Mouse (Mus musculus): ENCODE data around the gene Gm17660. TPM values are rescaled to one million over a fixed set of nuclear protein-coding genes. Genes with fewer than 3 reads are reported as not detected.

Gene Gm17660
- 0.38 TPM in 1 of 2 replicates, not detected in the other for polyA plus RNA-seq (2015; fragmentation: Nextera tagmentation; extraction: Ambion mirVana)

GRCm38 (mm10) chr5:104077508-104077907, at the start of gene Gm17660:
Gene Gm17660 (minus strand): TSS chr5:104077608.
- WGBS, result 91% methylated on average over 7 of the region's 7 CpGs
- H3K4me3 ChIP-seq (replicated peaks), result no peak within 1 kb of the TSS
- no peaks in the 10 kb centered on the region; the same call in 1 of the 2 replicates for H3K27me3 ChIP-seq
- no peak within 1 kb of the TSS for H3K4me2 ChIP-seq
- H3K9ac ChIP-seq, result no peak within 1 kb of the TSS
- H3K4me1 ChIP-seq, result peaks cover 8% of the 10 kb centered on the region; the same call in 1 of the 2 replicates
- no peak within 1 kb of the TSS for H3K27ac ChIP-seq
- no peaks in the 10 kb centered on the region for H3K9me3 ChIP-seq (replicated peaks)
- H3K36me3 ChIP-seq, result no peaks in the 10 kb centered on the region
- ATAC-seq (replicated peaks; ENCODE audit: low FRiP score), result no peak

- H3K9ac ChIP-seq, result no peak overlapping the region
- no peaks in the 10 kb centered on the region for H3K9me3 ChIP-seq (replicated peaks)
- H3K4me3 ChIP-seq (replicated peaks), result no peak overlapping the region
- peaks cover 12% of the 10 kb centered on the region for H3K4me1 ChIP-seq
- H3K27me3 ChIP-seq, result no peaks in the 10 kb centered on the region
- ATAC-seq (replicated peaks; ENCODE audit: low FRiP score), result no peak
- no peak overlapping the region for H3K27ac ChIP-seq
- no peaks in the 10 kb centered on the region for H3K36me3 ChIP-seq
- no peak overlapping the region for H3K4me2 ChIP-seq
- WGBS, result 80% methylated on average over 12 of the region's 12 CpGs
Measured at GRCm38 (mm10) chr5:104126561-104127320, 49.3 kb upstream of the Gm17660 start.

- 71% methylated on average over 6 of the region's 6 CpGs for WGBS
- no peak for ATAC-seq (replicated peaks; ENCODE audit: low FRiP score)
- peaks cover 12% of the 10 kb centered on the region for H3K4me1 ChIP-seq
- H3K27ac ChIP-seq, result no peak overlapping the region
- H3K36me3 ChIP-seq, result no peaks in the 10 kb centered on the region
- H3K27me3 ChIP-seq, result no peaks in the 10 kb centered on the region
- H3K4me3 ChIP-seq (replicated peaks), result no peak overlapping the region
- no peak overlapping the region for H3K9ac ChIP-seq
- no peaks in the 10 kb centered on the region for H3K9me3 ChIP-seq (replicated peaks)
- H3K4me2 ChIP-seq, result no peak overlapping the region
Measured at GRCm38 (mm10) chr5:104124016-104124658, 46.7 kb upstream of the Gm17660 start.

- ATAC-seq (replicated peaks; ENCODE audit: low FRiP score), result no peak
- 77% methylated on average over 4 of the region's 4 CpGs for WGBS
- no peak overlapping the region for H3K9ac ChIP-seq
Measured at GRCm38 (mm10) chr5:104115890-104116289, 38.5 kb upstream of the Gm17660 start.

GRCm38 (mm10) chr5:104115118-104115517, 37.7 kb upstream of the Gm17660 start:
- peak; percentile 19; the same call in 1 of the 2 replicates for ATAC-seq (replicated peaks; ENCODE audit: low FRiP score)
- Histone ChIP-seq H3K9me3 (replicated peaks) (no peaks in the 10 kb centered on the region), H3K27ac (peak overlapping the region; percentile 78), H3K4me1 (peaks cover 41% of the 10 kb centered on the region), H3K36me3 (no peaks in the 10 kb centered on the region), H3K4me2 (no peak overlapping the region), H3K27me3 (no peaks in the 10 kb centered on the region), H3K9ac (no peak overlapping the region), H3K4me3 (replicated peaks) (no peak overlapping the region)
- 60% methylated on average over 14 of the region's 14 CpGs for whole genome bisulfite sequencing

More at GRCm38 (mm10) chr5:104115890-104116289, 38.5 kb upstream of the Gm17660 start:
- Histone ChIP-seq H3K27me3 (no peaks in the 10 kb centered on the region), H3K27ac (peak overlapping the region; percentile 49; the same call in 1 of the 2 replicates), H3K36me3 (no peaks in the 10 kb centered on the region), H3K9me3 (replicated peaks) (no peaks in the 10 kb centered on the region), H3K4me3 (replicated peaks) (no peak overlapping the region), H3K4me1 (peaks cover 35% of the 10 kb centered on the region), H3K4me2 (no peak overlapping the region)

GRCm38 (mm10) chr5:104113491-104114172, 36.2 kb upstream of the Gm17660 start, which contains the start of gene Sparcl1:
Gene Sparcl1 (minus strand): TSS chr5:104113733.
- 11% methylated on average over 15 of the region's 15 CpGs for whole genome bisulfite sequencing
- peak; percentile 44; the same call in 1 of the 2 replicates for ATAC-seq (replicated peaks; ENCODE audit: low FRiP score)

GRCm38 (mm10) chr5:104112511-104112910, 35.1 kb upstream of the Gm17660 start:
- 12% methylated on average over 5 of the region's 5 CpGs for WGBS
- Histone ChIP-seq H3K36me3 (no peaks in the 10 kb centered on the region), H3K4me3 (replicated peaks) (peak overlapping the region; percentile 21), H3K4me1 (peaks cover 63% of the 10 kb centered on the region), H3K9ac (peak overlapping the region; percentile 12; the same call in 1 of the 2 replicates), H3K27ac (peak overlapping the region; percentile 86), H3K27me3 (no peaks in the 10 kb centered on the region), H3K4me2 (peak overlapping the region; percentile 49), H3K9me3 (replicated peaks) (no peaks in the 10 kb centered on the region)
- no peak for ATAC-seq (replicated peaks; ENCODE audit: low FRiP score)

More at GRCm38 (mm10) chr5:104113491-104114172, 36.2 kb upstream of the Gm17660 start, which contains the start of gene Sparcl1:
- H3K27ac ChIP-seq, result peak within 1 kb of the TSS; percentile 86
- H3K4me3 ChIP-seq (replicated peaks), result peak within 1 kb of the TSS; percentile 29
- no peaks in the 10 kb centered on the region for H3K27me3 ChIP-seq
- H3K4me1 ChIP-seq, result peaks cover 55% of the 10 kb centered on the region
- H3K36me3 ChIP-seq, result no peaks in the 10 kb centered on the region
- H3K9ac ChIP-seq, result peak within 1 kb of the TSS; percentile 28
- H3K9me3 ChIP-seq (replicated peaks), result no peaks in the 10 kb centered on the region
- peak within 1 kb of the TSS; percentile 49 for H3K4me2 ChIP-seq

GRCm38 (mm10) chr5:104112016-104112415, 34.6 kb upstream of the Gm17660 start:
- Histone ChIP-seq H3K4me3 (replicated peaks) (peak overlapping the region; percentile 21), H3K4me2 (peak overlapping the region; percentile 49), H3K4me1 (peaks cover 63% of the 10 kb centered on the region), H3K9me3 (replicated peaks) (no peaks in the 10 kb centered on the region), H3K27me3 (no peaks in the 10 kb centered on the region), H3K36me3 (no peaks in the 10 kb centered on the region), H3K27ac (peak overlapping the region; percentile 86), H3K9ac (peak overlapping the region; percentile 12; the same call in 1 of the 2 replicates)
- 6% methylated on average over 9 of the region's 9 CpGs for WGBS
- no peak for ATAC-seq (replicated peaks; ENCODE audit: low FRiP score)

GRCm38 (mm10) chr5:104110171-104110920, 32.9 kb upstream of the Gm17660 start:
- H3K36me3 ChIP-seq, result no peaks in the 10 kb centered on the region
- H3K4me3 ChIP-seq (replicated peaks), result no peak overlapping the region
- peaks cover 63% of the 10 kb centered on the region for H3K4me1 ChIP-seq
- H3K9me3 ChIP-seq (replicated peaks), result no peaks in the 10 kb centered on the region
- H3K27ac ChIP-seq, result peak overlapping the region; percentile 86
- 0 out of 2 replicates have a peak overlapping the region, but pooled peaks have one; percentile 24 for H3K4me2 ChIP-seq
- 32% methylated on average over 9 of the region's 9 CpGs for WGBS
- no peak overlapping the region for H3K9ac ChIP-seq
- no peak for ATAC-seq (replicated peaks; ENCODE audit: low FRiP score)
- no peaks in the 10 kb centered on the region for H3K27me3 ChIP-seq

- H3K27me3 ChIP-seq, result no peaks in the 10 kb centered on the region
- H3K36me3 ChIP-seq, result no peaks in the 10 kb centered on the region
- no peaks in the 10 kb centered on the region for H3K9me3 ChIP-seq (replicated peaks)
- 18% methylated on average over 3 of the region's 3 CpGs for WGBS
- H3K27ac ChIP-seq, result peak overlapping the region; percentile 86
- no peak overlapping the region for H3K4me3 ChIP-seq (replicated peaks)
- H3K4me2 ChIP-seq, result peak overlapping the region; percentile 51
- peak; percentile 82 for ATAC-seq (replicated peaks; ENCODE audit: low FRiP score)
- no peak overlapping the region for H3K9ac ChIP-seq
- peaks cover 57% of the 10 kb centered on the region for H3K4me1 ChIP-seq
Measured at GRCm38 (mm10) chr5:104109516-104109915, 32.1 kb upstream of the Gm17660 start.

GRCm38 (mm10) chr5:104108879-104109369, 31.5 kb upstream of the Gm17660 start:
- Histone ChIP-seq H3K4me3 (replicated peaks) (peak overlapping the region; percentile 15; the same call in 1 of the 2 replicates), H3K9ac (no peak overlapping the region), H3K4me2 (peak overlapping the region; percentile 51)

More at GRCm38 (mm10) chr5:104108879-104109369, 31.5 kb upstream of the Gm17660 start:
- no peaks in the 10 kb centered on the region for H3K9me3 ChIP-seq (replicated peaks)
- peak; percentile 30 for ATAC-seq (replicated peaks; ENCODE audit: low FRiP score)
- no peaks in the 10 kb centered on the region for H3K27me3 ChIP-seq
- 24% methylated on average over 18 of the region's 18 CpGs for WGBS
- no peaks in the 10 kb centered on the region for H3K36me3 ChIP-seq
- H3K4me1 ChIP-seq, result peaks cover 53% of the 10 kb centered on the region
- H3K27ac ChIP-seq, result peak overlapping the region; percentile 86

All from kidney, embryonic 15.5 days (tissue).